Mouse (Mus musculus) urinary bladder, postnatal 36 days (tissue): ENCODE results near the gene Castor2.

Experiments
- DNase-seq, 2 experiments: peaks; one replicate each; pipeline ENCODE4 v3.0.0; 2022; ENCODE audit warnings: low spot score in 2 of 2, mixed read lengths in 1 of 2

Castor2 gene

GRCm38 (mm10) chr5:134164688-134165087, 65.2 kb downstream of the Castor2 start:
- DNase-seq, result no peak

GRCm38 (mm10) chr5:134166642-134167041, 67.1 kb downstream of the Castor2 start:
- no peak for DNase-seq

- no peak for DNase-seq
These were observed 68.5 kb downstream of the Castor2 start for GRCm38 (mm10) chr5:134168033-134168432.

GRCm38 (mm10) chr5:134169231-134169630, 69.7 kb downstream of the Castor2 start:
- DNase-seq, result peak in 1 of 2 experiments; percentile 33

- no peak for DNase-seq
These were observed 70.7 kb downstream of the Castor2 start for GRCm38 (mm10) chr5:134170167-134170566.

- DNase-seq, result no peak
These were observed 73.7 kb downstream of the Castor2 start for GRCm38 (mm10) chr5:134173206-134173605.

GRCm38 (mm10) chr5:134175696-134176095, 76.2 kb downstream of the Castor2 start:
- DNase-seq, result no peak

GRCm38 (mm10) chr5:134176169-134176881, 76.8 kb downstream of the Castor2 start, which contains the start of gene Rcc1l:
TSS of gene Rcc1l (minus strand) at chr5:134176774.
- peak; percentile 76 to 84 for DNase-seq

- DNase-seq, result no peak
These were observed 79.0 kb downstream of the Castor2 start for GRCm38 (mm10) chr5:134178536-134178935.

- peak; percentile 65 to 78 for DNase-seq
These were observed 80.4 kb downstream of the Castor2 start for GRCm38 (mm10) chr5:134179871-134180270.

GRCm38 (mm10) chr5:134182172-134182571, 82.7 kb downstream of the Castor2 start:
- no peak for DNase-seq

GRCm38 (mm10) chr5:134182735-134183134, 83.2 kb downstream of the Castor2 start:
- DNase-seq, result peak in 1 of 2 experiments; percentile 27

- DNase-seq, result no peak
These were observed 83.7 kb downstream of the Castor2 start for GRCm38 (mm10) chr5:134183162-134183561.

GRCm38 (mm10) chr5:134183880-134184808, 84.6 kb downstream of the Castor2 start, which contains the start of gene Gtf2ird2:
TSS of gene Gtf2ird2 (plus strand) at chr5:134184019.
- DNase-seq, result peak; percentile 97 to 98

GRCm38 (mm10) chr5:134186059-134186458, 86.5 kb downstream of the Castor2 start:
- DNase-seq, result no peak

GRCm38 (mm10) chr5:134186961-134187731, 87.6 kb downstream of the Castor2 start:
- peak in 1 of 2 experiments; percentile 38 for DNase-seq

GRCm38 (mm10) chr5:134188571-134188970, 89.1 kb downstream of the Castor2 start:
- DNase-seq, result no peak

- DNase-seq, result peak in 1 of 2 experiments; percentile 39
These were observed 94.2 kb downstream of the Castor2 start for GRCm38 (mm10) chr5:134193664-134194063.
